Mouse (Mus musculus): ENCODE results near the gene St3gal3. TPM values are rescaled to one million over a fixed set of nuclear protein-coding genes. Genes with fewer than 3 reads are reported as not detected.

St3gal3 gene
- total and polyA plus RNA-seq, 2 experiments = 27.9 to 44.9 TPM

DNA sequence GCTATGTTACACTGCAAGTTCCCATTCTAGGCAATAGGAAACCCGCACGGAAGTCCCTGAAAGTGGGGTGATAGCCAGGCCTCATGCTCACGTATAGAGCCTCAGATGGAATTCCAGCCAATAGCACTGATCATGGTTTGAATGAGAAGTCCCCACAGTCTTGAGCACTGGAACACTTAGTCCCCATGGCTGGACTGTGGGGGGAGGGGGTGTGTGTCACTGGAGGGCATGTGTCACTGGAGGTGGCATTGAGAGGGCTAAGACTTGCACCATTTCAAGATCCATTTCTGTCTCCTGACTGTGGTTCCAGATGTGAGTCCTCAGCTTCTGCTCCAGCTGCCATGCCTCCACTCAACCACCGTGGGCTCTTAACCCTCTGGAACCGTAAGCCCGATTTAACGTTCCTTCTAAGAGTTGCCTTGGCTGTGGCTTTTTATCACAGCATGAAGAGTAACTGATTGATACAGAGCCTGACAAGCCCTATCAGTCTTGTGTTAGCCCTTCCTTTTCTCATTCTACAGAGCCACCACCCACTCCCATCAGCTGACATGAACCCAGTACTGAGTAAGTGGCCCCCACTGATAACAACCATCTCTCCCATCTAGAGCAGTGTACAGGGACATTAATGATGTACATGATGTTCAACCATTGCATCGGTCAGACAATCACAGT lies 91.2 kb downstream of the St3gal3 start:
- H3K9ac ChIP-seq (ENCODE audit: low read depth, low read length) = no peak overlapping the region
- 97% methylated on average over 8 of the region's 8 CpGs for WGBS
- DNase-seq (ENCODE audit: extremely low read depth, low read depth, low spot score) = no peak
- H3K4me3 ChIP-seq (ENCODE audit: insufficient read depth, low read depth, low read length) = no peak overlapping the region
- no peaks in the 10 kb centered on the region for H3K36me3 ChIP-seq (ENCODE audit: control insufficient read depth, insufficient read depth, low read length)
- H3K4me1 ChIP-seq (ENCODE audit: control insufficient read depth, insufficient read depth, low read length) = peaks cover 21% of the 10 kb centered on the region
- H3K27me3 ChIP-seq (ENCODE audit: control insufficient read depth, insufficient read depth, low read length) = no peaks in the 10 kb centered on the region
- TF ChIP-seq POLR2A (IDR thresholded peaks at IDR 0.05; ENCODE audit: extremely low read depth, insufficient read depth, low read length) = no peak
- TF ChIP-seq CTCF (IDR thresholded peaks at IDR 0.05; ENCODE audit: low read depth, low read length) = no peak
- peak overlapping the region; percentile 47; the same call in 1 of the 2 replicates for H3K27ac ChIP-seq (replicated peaks; ENCODE audit: insufficient read depth, low read depth, low read length)
- H3K79me2 ChIP-seq (ENCODE audit: control insufficient read depth, insufficient read depth, low read length) = peaks cover 11% of the 10 kb centered on the region; the same call in 1 of the 2 replicates

DNA sequence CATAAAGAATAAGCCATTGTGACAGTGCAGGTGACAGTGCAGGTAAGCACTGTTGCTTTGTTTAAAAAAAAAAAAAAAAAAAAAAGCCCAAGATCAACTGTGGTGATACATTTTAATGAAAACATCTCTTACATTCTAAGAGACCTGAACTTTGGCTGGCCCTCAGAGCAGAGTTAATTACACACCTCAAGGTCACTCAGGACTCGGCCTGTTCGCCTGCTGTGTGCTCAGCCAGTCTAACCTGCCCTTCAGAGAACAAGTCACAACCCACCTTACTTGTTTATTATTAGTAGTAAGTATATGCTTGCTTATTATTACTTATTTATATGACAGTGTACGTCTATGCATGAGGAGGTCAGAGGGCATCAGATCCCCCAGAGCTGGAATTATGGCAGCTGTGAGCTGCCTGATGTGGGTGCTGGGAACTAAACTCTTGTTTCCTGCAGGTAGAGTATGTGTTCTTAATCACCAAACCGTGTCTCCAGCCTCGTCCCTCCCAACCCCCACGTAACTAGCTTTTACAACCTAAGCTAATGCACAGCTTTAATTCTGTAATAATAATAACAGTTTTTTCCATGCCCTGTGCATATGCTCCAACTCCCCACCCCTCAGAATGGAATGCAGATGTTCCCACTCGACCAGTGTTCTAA lies 91.9 kb downstream of the St3gal3 start:
- peak overlapping the region; percentile 47 for H3K27ac ChIP-seq (replicated peaks; ENCODE audit: insufficient read depth, low read depth, low read length)

DNA sequence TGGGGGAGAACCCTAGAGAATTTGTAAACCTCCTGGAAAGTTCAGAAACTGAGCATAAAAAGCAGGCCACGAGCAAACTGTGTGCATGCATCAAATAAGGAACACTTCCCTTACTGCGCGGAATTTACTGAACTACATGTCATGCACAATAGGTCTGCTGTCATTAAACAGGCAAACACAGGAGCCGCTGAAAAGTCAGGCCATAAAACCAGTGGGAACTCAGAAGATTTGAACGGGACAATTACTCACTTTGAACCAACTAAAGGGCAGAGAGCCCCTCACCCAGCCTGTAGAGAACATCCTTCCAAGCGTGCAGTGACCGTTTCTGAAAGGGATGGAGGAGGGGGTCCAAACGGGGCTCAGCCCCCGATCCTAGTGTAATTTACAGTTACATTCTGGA lies 93.6 kb downstream of the St3gal3 start:
- Histone ChIP-seq H3K9ac (ENCODE audit: low read depth, low read length) (no peak overlapping the region), H3K79me2 (ENCODE audit: control insufficient read depth, insufficient read depth, low read length) (peaks cover 21% of the 10 kb centered on the region; the same call in 1 of the 2 replicates), H3K36me3 (ENCODE audit: control insufficient read depth, insufficient read depth, low read length) (peaks cover 1% of the 10 kb centered on the region; the same call in 1 of the 2 replicates), H3K4me1 (ENCODE audit: control insufficient read depth, insufficient read depth, low read length) (peaks cover 21% of the 10 kb centered on the region), H3K27me3 (ENCODE audit: control insufficient read depth, insufficient read depth, low read length) (no peaks in the 10 kb centered on the region), H3K4me3 (ENCODE audit: insufficient read depth, low read depth, low read length) (no peak overlapping the region), H3K27ac (replicated peaks; ENCODE audit: insufficient read depth, low read depth, low read length) (no peak overlapping the region)
- DNase-seq (ENCODE audit: extremely low read depth, low read depth, low spot score) = no peak
- WGBS = 95% methylated on average over 9 of the region's 9 CpGs
- TF ChIP-seq CTCF (IDR thresholded peaks at IDR 0.05; ENCODE audit: low read depth, low read length) = no peak
- TF ChIP-seq POLR2A (IDR thresholded peaks at IDR 0.05; ENCODE audit: extremely low read depth, insufficient read depth, low read length) = no peak

More for the DNA sequence above, 91.9 kb downstream of the St3gal3 start:
- H3K36me3 ChIP-seq (ENCODE audit: control insufficient read depth, insufficient read depth, low read length) = no peaks in the 10 kb centered on the region
- TF ChIP-seq POLR2A (IDR thresholded peaks at IDR 0.05; ENCODE audit: extremely low read depth, insufficient read depth, low read length) (no peak), CTCF (IDR thresholded peaks at IDR 0.05; ENCODE audit: low read depth, low read length) (no peak)
- peak; percentile 78 for DNase-seq (ENCODE audit: extremely low read depth, low read depth, low spot score)
- 56% methylated on average over 7 of the region's 7 CpGs for WGBS
- H3K79me2 ChIP-seq (ENCODE audit: control insufficient read depth, insufficient read depth, low read length) = peaks cover 14% of the 10 kb centered on the region; the same call in 1 of the 2 replicates
- H3K4me3 ChIP-seq (ENCODE audit: insufficient read depth, low read depth, low read length) = no peak overlapping the region
- H3K4me1 ChIP-seq (ENCODE audit: control insufficient read depth, insufficient read depth, low read length) = peaks cover 21% of the 10 kb centered on the region
- H3K27me3 ChIP-seq (ENCODE audit: control insufficient read depth, insufficient read depth, low read length) = no peaks in the 10 kb centered on the region
- no peak overlapping the region for H3K9ac ChIP-seq (ENCODE audit: low read depth, low read length)

DNA sequence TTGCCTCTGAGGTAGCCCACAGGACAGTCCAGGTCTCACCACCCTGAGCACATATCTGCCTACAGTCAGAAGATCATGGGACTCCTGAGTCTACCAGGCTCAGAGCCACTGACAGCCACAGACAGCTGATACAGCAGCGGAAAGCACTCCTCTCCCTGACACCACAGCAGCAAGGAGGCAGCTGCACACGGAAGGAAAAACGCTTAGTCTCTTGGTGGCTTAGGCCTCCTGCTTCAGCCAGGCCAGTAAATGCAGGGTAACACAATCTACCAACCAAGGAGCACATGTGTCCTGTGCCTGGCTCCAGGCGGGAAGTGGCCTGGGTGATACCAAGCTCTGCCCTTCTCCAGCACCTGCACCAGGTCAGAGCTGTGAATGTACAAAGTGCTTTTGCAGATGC lies 94.1 kb downstream of the St3gal3 start:
- H3K4me3 ChIP-seq (ENCODE audit: insufficient read depth, low read depth, low read length) = no peak overlapping the region
- H3K27me3 ChIP-seq (ENCODE audit: control insufficient read depth, insufficient read depth, low read length) = no peaks in the 10 kb centered on the region
- DNase-seq (ENCODE audit: extremely low read depth, low read depth, low spot score) = no peak
- no peak overlapping the region for H3K9ac ChIP-seq (ENCODE audit: low read depth, low read length)
- peaks cover 21% of the 10 kb centered on the region; the same call in 1 of the 2 replicates for H3K79me2 ChIP-seq (ENCODE audit: control insufficient read depth, insufficient read depth, low read length)
- H3K4me1 ChIP-seq (ENCODE audit: control insufficient read depth, insufficient read depth, low read length) = peaks cover 21% of the 10 kb centered on the region
- H3K36me3 ChIP-seq (ENCODE audit: control insufficient read depth, insufficient read depth, low read length) = peaks cover 1% of the 10 kb centered on the region; the same call in 1 of the 2 replicates
- no peak overlapping the region for H3K27ac ChIP-seq (replicated peaks; ENCODE audit: insufficient read depth, low read depth, low read length)
- 90% methylated on average over 4 of the region's 4 CpGs for WGBS
- TF ChIP-seq CTCF (IDR thresholded peaks at IDR 0.05; ENCODE audit: low read depth, low read length) (no peak), POLR2A (IDR thresholded peaks at IDR 0.05; ENCODE audit: extremely low read depth, insufficient read depth, low read length) (no peak)

DNA sequence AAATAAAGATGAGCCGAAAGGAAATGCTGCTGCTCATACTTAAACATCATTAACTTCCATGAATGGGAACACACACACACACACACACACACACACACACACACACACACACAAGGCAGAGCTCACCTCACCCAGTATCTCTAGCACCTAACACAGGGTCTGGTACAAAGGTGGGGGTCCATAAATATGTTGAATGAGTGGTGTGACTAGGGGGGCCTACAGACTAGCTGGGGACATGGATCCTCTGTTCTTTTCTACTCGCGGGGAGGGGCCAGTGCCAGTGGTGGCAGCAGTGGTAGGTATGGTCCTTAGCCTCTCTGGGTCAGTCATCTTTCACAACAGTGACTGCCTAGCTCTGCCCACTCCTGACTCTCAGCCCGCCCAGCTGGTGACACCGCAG lies 94.8 kb downstream of the St3gal3 start:
- WGBS = 96% methylated on average over 5 of the region's 5 CpGs

More for the DNA sequence above, 94.8 kb downstream of the St3gal3 start:
- peaks cover 21% of the 10 kb centered on the region; the same call in 1 of the 2 replicates for H3K79me2 ChIP-seq (ENCODE audit: control insufficient read depth, insufficient read depth, low read length)
- no peaks in the 10 kb centered on the region for H3K27me3 ChIP-seq (ENCODE audit: control insufficient read depth, insufficient read depth, low read length)
- no peak overlapping the region for H3K4me3 ChIP-seq (ENCODE audit: insufficient read depth, low read depth, low read length)
- no peak for TF ChIP-seq POLR2A (IDR thresholded peaks at IDR 0.05; ENCODE audit: extremely low read depth, insufficient read depth, low read length)
- DNase-seq (ENCODE audit: extremely low read depth, low read depth, low spot score) = no peak
- H3K27ac ChIP-seq (replicated peaks; ENCODE audit: insufficient read depth, low read depth, low read length) = no peak overlapping the region
- H3K4me1 ChIP-seq (ENCODE audit: control insufficient read depth, insufficient read depth, low read length) = peaks cover 17% of the 10 kb centered on the region
- H3K36me3 ChIP-seq (ENCODE audit: control insufficient read depth, insufficient read depth, low read length) = peaks cover 1% of the 10 kb centered on the region; the same call in 1 of the 2 replicates
- H3K9ac ChIP-seq (ENCODE audit: low read depth, low read length) = no peak overlapping the region

Data from liver, adult 2 months (tissue).